Mouse (Mus musculus) thymus, postnatal 25 days (tissue): ENCODE results near the gene Tdrd12.
"Not testable (repeated sequence)": the region's sequence is repeated elsewhere in the genome, so short reads cannot be mapped to it uniquely, and the experiment has no call there.

Experiments
- DNase-seq: peaks from one replicate; pipeline ENCODE4 v3.0.0; 2022

Gene Tdrd12

DNA sequence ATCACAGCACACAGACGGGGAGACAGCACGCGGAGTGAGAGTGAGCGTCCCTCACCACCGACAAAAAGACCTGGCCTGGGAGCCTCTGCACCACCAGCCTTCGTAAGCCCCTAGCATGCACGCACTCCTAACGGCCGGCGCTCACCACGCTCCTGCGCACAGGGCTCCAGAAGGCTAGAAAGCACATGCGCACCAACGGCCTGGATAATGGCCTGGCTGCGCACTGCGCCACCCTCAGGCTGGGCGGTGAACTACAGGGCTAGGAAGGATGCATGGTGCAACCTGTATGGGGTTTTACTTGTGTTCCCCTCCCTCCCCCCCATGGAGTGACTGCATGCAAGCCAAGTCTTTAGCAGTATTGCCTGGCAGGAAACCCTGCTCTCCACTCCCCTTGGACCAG, at the start of gene Tdrd12:
Tdrd12 (minus strand) TSS at position 184 of the 400 bp plus-strand sequence.
- peak; percentile 5 for DNase-seq

- DNase-seq, result no peak
Observed at GRCm38 (mm10) chr7:35586906-35587445, 49.4 kb upstream of the Tdrd12 start.

GRCm38 (mm10) chr7:35586055-35586905, 48.7 kb upstream of the Tdrd12 start, which contains the start of gene Ankrd27:
Ankrd27 (plus strand) TSS chr7:35586244.
- DNase-seq, result peak; percentile 96

DNA sequence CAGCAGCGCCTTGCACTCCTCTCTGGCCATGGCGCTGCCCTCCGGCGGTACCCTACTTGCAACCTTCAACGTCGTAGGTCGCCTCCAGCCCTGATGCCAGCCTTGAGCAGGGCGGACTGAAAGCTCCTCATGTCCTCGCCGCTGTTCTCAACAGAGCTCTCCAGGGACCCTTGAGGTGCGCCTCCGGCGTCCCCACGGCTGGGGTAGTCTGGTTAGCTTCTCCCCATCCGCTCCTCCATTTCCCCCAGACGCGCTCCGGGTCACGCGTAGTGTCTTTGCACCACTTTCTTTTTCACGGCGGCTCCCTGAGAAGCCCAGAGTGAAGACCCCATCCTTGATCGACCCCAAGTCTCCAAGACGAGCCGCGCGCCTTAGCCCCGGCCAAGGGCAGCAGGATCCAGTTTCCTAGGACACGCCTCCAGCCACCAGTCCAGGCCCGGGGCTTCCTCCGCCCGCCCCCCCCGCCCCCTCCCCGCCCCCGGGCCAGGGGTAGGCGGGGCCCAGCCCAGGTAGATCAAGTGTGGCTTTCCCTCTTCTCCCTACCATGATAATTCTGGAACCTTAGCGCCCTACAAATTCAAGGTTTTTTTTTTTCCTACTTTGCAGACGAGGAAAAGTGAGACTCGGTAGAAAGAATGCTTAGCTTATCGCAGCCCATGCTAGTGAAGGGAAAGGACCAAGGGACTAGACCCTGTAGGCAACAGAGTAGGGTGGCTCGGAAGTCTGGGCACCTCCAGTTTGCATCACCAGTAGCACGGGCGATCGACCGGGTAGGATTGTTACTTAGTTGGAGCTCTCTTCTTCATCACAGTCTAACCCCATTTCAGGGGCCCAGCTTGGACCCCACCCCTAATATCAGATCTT, 47.9 kb upstream of the Tdrd12 start, which contains the start of gene Rgs9bp:
Rgs9bp (minus strand) TSS at position 392 of the 864 bp plus-strand sequence.
- peak; percentile 52 for DNase-seq

- DNase-seq, result peak; percentile 38
Observed at GRCm38 (mm10) chr7:35584786-35585190, 47.2 kb upstream of the Tdrd12 start.

DNA sequence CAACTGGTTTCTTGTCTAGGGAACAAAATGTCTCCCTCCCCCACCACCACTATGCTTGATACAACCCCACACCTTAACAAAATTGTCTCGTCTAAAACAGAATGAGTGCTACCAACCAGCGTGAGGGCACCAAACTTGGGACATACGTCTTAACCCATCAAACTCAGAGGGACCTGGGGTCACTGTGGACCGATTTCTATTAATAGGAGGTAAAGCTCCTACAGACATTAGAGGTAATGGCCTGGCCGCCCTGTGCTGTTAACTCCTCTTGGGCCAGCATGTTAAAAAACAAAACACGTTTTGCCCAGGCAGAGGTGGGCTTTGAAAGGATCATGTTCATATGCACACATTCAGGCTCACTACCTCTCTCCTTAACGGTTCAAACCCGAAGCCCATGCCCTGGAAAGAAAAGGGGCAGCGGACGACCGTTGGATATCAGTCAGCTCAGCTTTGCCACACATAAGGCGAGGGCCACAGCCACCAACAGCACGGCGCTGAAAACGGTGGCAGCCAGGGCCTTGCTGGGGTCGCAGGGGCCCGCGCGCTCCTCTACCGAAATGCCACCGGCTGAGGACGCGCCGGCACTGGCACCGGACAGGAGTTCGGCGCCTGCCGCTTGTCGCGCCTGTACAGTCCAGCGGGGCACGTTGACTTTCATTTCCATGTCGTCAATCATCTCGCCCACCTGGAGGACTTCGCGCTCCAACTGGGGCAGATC, 46.7 kb upstream of the Tdrd12 start:
- DNase-seq, result no peak

GRCm38 (mm10) chr7:35583476-35584025, 46.0 kb upstream of the Tdrd12 start:
- no peak for DNase-seq

DNA sequence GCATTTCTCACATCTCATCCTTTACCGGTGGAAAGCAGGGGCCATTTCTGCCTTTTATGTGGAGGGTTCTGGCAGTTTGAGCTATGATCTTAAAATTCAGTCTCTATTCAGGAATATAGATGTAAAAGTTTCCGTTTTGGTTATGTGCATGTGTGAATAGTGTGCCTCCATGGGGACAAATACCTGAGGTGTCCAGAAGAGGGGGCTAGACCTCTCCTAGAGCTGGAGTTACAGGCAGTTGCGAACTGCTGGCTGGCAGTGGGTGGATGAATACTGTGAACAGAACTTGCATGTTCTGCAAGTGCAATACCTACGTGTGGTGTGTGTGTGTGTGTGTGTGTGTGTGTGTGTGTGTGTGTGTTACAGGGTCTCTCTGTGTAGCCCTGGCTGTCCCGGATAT, 45.2 kb upstream of the Tdrd12 start:
- peak; percentile 21 for DNase-seq

DNA sequence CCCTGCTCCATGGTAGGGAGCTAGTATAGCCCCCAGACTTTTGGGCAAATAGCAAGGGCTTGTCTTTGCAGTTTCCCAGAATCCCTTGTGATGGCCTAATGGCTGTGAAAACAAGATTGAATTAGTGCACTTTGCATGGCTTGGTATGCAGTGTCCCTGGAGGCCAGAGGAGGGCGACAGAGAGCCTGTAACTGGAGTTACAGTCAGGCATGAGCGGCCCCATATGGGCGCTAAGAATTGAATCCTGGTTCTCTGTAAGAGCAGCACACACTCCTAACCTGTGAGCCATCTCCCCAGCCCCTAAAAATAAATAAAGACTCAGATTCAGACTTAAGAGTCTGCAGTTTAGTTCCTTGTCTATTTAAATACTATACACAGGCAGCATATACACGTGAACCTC, 42.3 kb upstream of the Tdrd12 start:
- peak; percentile 60 for DNase-seq

DNA sequence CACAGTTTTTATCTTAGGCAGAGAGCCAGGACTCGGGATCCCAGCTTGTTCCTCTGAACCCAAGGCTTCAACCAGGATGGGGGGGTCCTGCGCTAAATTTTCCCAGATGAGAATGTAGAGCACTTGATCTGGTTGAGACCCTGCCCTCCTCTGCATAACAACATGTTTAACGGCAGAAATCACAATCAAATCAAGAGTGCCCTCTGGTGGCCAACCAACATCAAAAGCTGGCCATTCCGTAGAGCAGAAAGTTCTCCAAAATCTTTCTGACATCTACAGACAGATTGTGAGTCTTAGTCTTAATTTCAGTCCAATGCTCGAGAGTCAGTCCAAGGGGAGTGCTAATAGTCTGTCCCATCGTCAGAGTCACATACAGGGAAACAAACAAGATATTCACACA, 33.3 kb upstream of the Tdrd12 start:
- peak; percentile 16 for DNase-seq

- DNase-seq, result not testable (repeated sequence)
Observed at GRCm38 (mm10) chr7:35569724-35570123, 32.2 kb upstream of the Tdrd12 start.

DNA sequence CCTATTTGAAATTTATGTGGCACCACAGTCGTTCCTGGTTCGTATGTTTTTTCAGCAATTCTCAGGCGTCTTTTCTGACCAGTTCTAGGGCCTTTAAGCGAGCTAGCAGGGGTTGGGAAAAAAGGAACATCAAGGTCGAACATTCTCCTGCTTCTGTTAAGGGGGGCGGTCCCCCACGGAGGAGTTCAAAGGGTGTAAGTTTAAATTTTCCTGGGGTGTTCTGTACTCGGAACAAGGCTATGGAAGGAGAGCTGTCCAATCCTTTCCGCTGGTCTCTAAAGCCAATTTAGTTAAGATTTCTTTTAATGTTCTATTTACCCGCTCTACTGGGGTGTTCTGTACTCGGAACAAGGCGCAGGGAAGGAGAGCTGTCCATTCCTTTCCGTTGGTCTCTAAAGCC, 28.4 kb upstream of the Tdrd12 start:
- not testable (repeated sequence) for DNase-seq

- not testable (repeated sequence) for DNase-seq
Observed at GRCm38 (mm10) chr7:35564872-35565271, 27.3 kb upstream of the Tdrd12 start.

DNA sequence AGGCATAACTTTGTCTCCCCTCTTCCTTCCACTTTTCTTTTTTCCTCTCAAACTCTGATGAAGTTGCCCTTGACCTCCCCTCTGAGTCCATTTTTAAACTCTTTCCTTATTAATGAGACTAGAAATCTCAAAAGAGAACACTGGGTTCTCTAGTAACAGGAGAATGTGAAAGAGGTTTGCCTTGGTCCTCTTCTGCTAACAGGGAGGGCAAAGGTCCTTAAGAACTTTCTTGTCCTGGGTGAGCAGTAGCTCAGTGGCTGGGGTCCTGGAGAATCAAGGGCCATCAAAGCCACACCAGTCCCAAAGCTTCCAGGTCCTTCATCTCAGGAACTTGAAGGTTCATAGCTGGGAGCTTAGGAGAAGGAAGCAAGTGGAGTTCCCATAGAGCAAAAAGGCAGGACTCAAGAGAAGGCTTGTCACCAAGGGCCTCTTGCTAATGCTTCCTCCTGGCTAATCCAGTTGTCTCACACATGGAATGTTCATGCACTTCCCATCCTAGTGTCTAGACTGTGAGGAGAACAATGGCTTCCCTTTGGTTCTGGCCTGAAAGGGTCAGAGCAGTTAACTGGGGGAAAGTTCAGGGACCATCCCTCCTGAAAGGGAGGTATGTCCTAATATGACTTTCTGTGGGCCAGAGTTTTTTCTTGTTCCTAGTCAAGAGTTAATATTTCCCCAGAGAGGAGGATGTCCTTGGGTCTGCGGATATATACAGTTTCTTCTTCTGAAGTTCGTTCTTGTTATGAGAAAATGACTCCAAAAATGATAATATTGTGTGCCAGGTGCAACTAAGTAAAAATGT, 26.7 kb upstream of the Tdrd12 start:
- no peak for DNase-seq

- no peak for DNase-seq
Observed at GRCm38 (mm10) chr7:35563071-35563470, 25.5 kb upstream of the Tdrd12 start.

DNA sequence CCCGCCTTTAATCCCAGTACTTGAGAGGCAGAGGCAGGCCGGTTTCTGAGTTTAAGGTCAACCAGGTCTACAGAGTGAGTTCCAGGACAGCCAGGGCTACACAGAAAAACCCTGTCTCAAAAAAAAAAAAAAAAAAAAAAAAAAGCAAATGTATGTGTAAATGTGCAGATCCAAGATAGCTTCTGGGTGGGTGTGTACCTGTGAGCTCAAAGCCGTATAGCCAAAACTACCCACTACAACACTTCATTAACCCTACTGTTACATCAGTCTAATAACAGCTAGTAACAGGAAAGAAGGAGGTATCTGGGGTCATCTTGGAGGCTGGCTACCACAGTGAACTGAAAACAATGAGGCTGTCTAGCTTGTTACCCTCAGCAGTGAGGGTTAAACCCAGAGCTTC, 22.3 kb upstream of the Tdrd12 start:
- DNase-seq, result no peak

- no peak for DNase-seq
Observed at GRCm38 (mm10) chr7:35558681-35559080, 21.1 kb upstream of the Tdrd12 start.

GRCm38 (mm10) chr7:35557577-35557976, 20.0 kb upstream of the Tdrd12 start:
- DNase-seq, result no peak

DNA sequence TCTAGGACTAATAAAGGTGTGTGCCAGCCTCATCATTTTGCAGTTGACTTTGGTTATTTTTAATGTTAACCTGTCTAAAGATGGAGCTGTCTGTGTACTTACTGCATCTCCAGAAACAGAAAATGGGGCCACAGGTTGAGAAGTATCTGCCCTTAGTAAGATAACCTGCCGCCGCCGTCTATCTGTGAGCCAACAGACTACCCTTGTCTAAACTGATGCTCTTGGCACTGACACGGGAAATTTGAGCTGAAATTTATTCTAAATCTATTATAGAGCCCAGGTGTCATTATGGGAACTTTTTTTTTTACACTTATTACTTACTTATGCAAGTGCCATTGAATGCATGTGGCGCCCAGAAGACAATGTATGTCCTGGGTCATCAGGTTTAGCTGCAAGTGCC, 19.4 kb upstream of the Tdrd12 start:
- no peak for DNase-seq

DNA sequence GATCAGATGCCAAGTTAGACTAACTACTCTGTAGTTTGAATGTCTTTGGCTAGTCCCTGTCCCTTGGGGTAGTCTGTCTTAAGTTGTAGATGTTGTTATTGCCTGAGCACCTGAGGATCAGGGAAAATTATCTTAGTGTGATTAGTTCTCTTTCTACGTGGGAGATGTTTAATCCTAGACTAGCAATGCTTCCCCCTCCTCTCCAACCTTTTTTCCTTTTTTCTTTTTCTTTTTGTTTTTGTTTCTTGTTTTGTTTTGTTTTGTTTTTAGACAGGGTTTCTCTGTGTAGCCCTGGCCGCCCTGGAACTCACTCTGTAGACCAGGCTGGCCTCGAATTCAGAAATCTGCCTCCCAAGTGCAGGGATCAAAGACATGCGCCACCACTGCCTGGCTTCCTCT, 18.7 kb upstream of the Tdrd12 start, which contains the start of gene Nudt19:
Nudt19 (minus strand) TSS at position 100 of the 399 bp plus-strand sequence.
- no peak for DNase-seq
